Mouse (Mus musculus): ENCODE data around the gene Epc2. TPM values are rescaled to one million over a fixed set of nuclear protein-coding genes. Genes with fewer than 3 reads are reported as not detected.

The Epc2 gene
- polyA plus RNA-seq, 1 experiment = 5.3 TPM

DNA sequence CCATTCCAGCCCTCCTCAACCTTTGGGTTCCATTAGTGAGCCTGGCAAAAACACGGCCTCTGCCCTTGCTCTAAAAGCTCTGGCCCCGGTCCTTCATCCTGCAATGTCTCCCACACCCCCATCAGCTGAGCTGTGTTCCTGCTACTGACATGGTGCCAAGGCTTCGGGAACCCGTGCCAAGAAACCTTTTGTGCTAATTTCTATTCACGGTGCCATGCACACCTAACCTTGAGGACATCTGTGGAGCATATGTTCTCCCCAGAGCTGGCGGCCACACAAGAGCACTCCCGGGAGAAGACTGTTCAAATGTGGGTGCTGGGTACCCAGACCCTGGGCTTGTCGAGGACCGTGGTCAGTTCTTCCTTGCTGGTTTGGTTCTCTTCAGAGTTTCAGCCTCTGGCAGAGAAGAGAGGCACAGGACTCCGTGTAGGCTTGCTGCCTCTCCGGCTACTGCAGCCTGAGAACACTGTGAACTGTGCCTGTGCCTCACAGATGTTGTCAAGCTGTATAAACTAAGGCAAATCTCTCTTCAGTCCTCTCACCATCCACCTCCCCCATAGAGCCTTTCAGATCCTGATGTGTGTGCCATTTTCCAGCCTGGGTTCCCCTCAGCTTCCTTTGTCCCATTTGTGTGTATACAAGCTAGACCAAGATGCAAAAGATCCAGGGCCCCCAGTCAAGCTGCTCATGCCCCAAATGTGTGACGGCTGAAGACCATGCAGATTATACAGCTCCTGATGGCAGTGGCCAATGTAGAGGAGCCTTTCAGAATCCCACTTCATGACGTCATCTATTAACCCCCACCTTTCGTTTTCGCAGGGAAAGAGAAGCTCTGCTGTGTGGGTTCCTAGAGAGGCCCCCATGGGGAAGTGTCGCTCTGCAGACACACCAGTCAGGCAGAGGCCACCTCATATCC, 118.8 kb downstream of the Epc2 start:
- H3K4me3 ChIP-seq (ENCODE audit: insufficient read depth, poor library complexity, severe bottlenecking) = no peak overlapping the region
- no peak for TF ChIP-seq USF1 (IDR thresholded peaks at IDR 0.05; ENCODE audit: low read depth)
- TF ChIP-seq FOSL1 (IDR thresholded peaks at IDR 0.05; ENCODE audit: insufficient read depth, low read length, poor library complexity, severe bottlenecking) = no peak
- no peak for TF ChIP-seq CEBPB (IDR thresholded peaks at IDR 0.05; ENCODE audit: low read depth)
- no peak for TF ChIP-seq MYOG (IDR thresholded peaks at IDR 0.05; ENCODE audit: control insufficient read depth, extremely low read depth, insufficient read length)
- no peak for TF ChIP-seq MAX (IDR thresholded peaks at IDR 0.05)
- TF ChIP-seq MYOD1 (IDR thresholded peaks at IDR 0.05; ENCODE audit: control insufficient read depth, insufficient read length, low read depth) = no peak

DNA sequence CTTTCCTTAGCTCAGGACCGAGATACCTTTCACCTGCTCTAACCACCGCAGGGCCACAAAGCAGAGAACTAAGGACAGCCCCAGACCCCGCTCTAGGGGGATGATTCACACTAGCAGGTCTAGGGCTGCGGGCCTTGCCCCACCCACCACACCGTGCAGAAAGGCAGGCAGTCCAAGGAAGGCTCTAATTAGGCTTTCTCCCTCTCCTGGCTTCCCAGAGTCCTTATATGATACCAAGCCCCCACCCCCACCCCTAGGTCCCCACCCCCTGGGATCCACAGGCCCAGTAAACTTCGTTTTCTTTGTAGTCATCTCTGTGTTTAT, 119.5 kb downstream of the Epc2 start:
- Histone ChIP-seq H3K79me2 (ENCODE audit: control insufficient read depth, insufficient read depth) (no peaks in the 10 kb centered on the region), H3ac (ENCODE audit: control insufficient read depth, insufficient read length, low read depth) (no peak overlapping the region), H3K4me3 (ENCODE audit: insufficient read depth, poor library complexity, severe bottlenecking) (no peak overlapping the region), H3K27me3 (ENCODE audit: control insufficient read depth, insufficient read depth, insufficient read length) (no peaks in the 10 kb centered on the region), H3K79me3 (ENCODE audit: low read depth) (no peaks in the 10 kb centered on the region), H3K36me3 (ENCODE audit: control insufficient read depth, insufficient read depth) (no peaks in the 10 kb centered on the region)
- TF ChIP-seq USF1 (IDR thresholded peaks at IDR 0.05; ENCODE audit: low read depth) = no peak

More for the DNA sequence above, 118.8 kb downstream of the Epc2 start:
- H3K79me3 ChIP-seq (ENCODE audit: low read depth) = no peaks in the 10 kb centered on the region
- H3K27me3 ChIP-seq (ENCODE audit: control insufficient read depth, insufficient read depth, insufficient read length) = no peaks in the 10 kb centered on the region
- H3K79me2 ChIP-seq (ENCODE audit: control insufficient read depth, insufficient read depth) = no peaks in the 10 kb centered on the region
- H3ac ChIP-seq (ENCODE audit: control insufficient read depth, insufficient read length, low read depth) = no peak overlapping the region
- H3K36me3 ChIP-seq (ENCODE audit: control insufficient read depth, insufficient read depth) = no peaks in the 10 kb centered on the region

DNA sequence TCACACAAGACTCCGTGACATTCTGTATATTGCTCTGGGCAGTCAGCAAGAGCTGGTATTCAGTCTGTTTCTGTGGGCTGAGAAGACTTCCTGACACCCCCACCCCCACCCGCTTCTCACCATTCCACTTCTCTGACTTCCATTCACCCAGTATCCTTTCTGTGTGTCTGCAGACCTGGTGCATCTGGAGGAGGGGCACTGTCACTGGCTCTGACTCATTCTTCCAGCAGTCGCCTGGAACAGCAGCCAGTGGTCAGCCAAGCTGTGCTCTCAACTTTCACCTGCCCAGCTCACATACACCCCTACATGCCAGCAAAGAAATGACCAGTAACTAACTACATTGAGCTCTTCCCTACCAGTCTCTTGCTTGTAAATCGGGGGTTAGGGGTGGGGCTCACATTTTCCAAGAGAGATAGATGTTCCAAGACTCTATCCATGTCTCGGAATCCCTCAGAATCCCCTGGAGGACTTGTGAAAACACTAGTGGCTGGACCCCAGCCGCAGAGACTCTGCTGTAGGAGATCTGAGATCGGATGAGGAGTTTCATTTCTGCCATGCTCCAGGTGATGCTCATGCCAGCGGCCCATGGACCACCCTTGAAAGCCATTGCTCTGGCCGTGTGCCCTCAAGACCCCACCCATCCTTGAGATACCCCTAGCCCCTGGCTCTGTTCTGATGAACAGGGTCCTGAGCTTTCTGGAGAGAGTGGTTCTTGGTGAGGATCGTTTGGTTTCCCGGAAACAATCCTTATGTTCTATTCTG, 120.1 kb downstream of the Epc2 start:
- no peaks in the 10 kb centered on the region for H3K27me3 ChIP-seq (ENCODE audit: control insufficient read depth, insufficient read depth, insufficient read length)
- no peaks in the 10 kb centered on the region for H3K79me2 ChIP-seq (ENCODE audit: control insufficient read depth, insufficient read depth)
- no peak overlapping the region for H3ac ChIP-seq (ENCODE audit: control insufficient read depth, insufficient read length, low read depth)
- H3K79me3 ChIP-seq (ENCODE audit: low read depth) = no peaks in the 10 kb centered on the region
- H3K36me3 ChIP-seq (ENCODE audit: control insufficient read depth, insufficient read depth) = no peaks in the 10 kb centered on the region
- H3K4me3 ChIP-seq (ENCODE audit: insufficient read depth, poor library complexity, severe bottlenecking) = no peak overlapping the region
- TF ChIP-seq CTCF (IDR thresholded peaks at IDR 0.05; ENCODE audit: control insufficient read depth, insufficient read depth, insufficient read length) = no peak
- peak; percentile 47 for TF ChIP-seq MYOD1 (IDR thresholded peaks at IDR 0.05; ENCODE audit: control insufficient read depth, insufficient read length, low read depth)

DNA sequence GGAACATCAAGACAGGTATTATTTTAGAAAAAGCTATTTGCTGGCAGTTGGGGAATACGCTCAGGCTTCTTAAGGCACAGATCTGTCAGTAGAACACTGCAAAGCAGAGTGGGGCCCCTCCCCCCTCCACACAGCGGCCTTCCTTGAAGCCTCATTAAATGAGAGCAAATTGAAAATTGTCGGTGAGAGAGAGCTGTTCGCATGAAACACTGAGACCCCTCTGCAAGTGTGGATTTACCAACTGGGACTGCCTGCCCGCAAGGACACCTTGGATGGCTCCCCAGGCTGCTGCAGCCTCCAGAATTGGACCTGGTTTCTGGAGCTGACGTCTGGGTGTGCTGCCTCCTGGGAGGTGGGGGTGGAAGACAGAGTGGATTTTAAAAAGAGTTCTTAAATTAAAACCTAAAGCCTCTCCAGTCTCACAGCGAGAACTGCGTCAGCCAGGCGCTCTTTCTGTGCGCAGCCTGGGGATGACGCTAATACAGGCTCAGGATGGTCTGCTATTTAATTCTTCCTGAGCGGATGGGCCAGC, 120.9 kb downstream of the Epc2 start:
- H3ac ChIP-seq (ENCODE audit: control insufficient read depth, insufficient read length, low read depth) = no peak overlapping the region
- no peak overlapping the region for H3K4me3 ChIP-seq (ENCODE audit: insufficient read depth, poor library complexity, severe bottlenecking)

DNA sequence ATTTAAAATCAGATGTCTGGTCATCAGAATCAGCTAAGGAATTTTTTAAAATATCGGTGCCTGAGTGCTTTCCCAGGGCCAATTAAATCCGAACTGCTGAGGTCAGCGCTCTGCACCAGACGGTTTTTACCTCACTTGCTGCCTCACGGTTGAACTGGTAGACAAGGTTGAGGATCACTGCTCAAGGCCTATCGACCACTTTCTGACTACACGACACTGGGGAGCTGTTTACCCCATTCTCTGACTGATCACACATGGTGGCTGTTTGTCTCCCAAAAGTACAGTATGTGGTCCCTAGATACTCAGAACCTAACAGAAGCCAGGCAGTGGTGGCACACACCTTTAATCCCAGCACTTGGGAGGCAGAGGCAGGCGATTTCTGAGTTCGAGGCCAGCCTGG, 121.4 kb downstream of the Epc2 start:
- Histone ChIP-seq H3K79me3 (ENCODE audit: low read depth) (no peaks in the 10 kb centered on the region), H3ac (ENCODE audit: control insufficient read depth, insufficient read length, low read depth) (no peak overlapping the region), H3K36me3 (ENCODE audit: control insufficient read depth, insufficient read depth) (no peaks in the 10 kb centered on the region), H3K27me3 (ENCODE audit: control insufficient read depth, insufficient read depth, insufficient read length) (no peaks in the 10 kb centered on the region), H3K79me2 (ENCODE audit: control insufficient read depth, insufficient read depth) (no peaks in the 10 kb centered on the region), H3K4me3 (ENCODE audit: insufficient read depth, poor library complexity, severe bottlenecking) (no peak overlapping the region)
- no peak for TF ChIP-seq MAX (IDR thresholded peaks at IDR 0.05)
- no peak for TF ChIP-seq MYOD1 (IDR thresholded peaks at IDR 0.05; ENCODE audit: control insufficient read depth, insufficient read length, low read depth)
- no peak for TF ChIP-seq MYOG (IDR thresholded peaks at IDR 0.05; ENCODE audit: control insufficient read depth, extremely low read depth, insufficient read length)
- no peak for TF ChIP-seq CTCF (IDR thresholded peaks at IDR 0.05; ENCODE audit: control insufficient read depth, insufficient read depth, insufficient read length)

More for the DNA sequence above, 120.9 kb downstream of the Epc2 start:
- no peaks in the 10 kb centered on the region for H3K79me2 ChIP-seq (ENCODE audit: control insufficient read depth, insufficient read depth)
- TF ChIP-seq MAX (IDR thresholded peaks at IDR 0.05) = no peak
- TF ChIP-seq CTCF (IDR thresholded peaks at IDR 0.05; ENCODE audit: control insufficient read depth, insufficient read depth, insufficient read length) = no peak
- no peak for TF ChIP-seq USF1 (IDR thresholded peaks at IDR 0.05; ENCODE audit: low read depth)
- no peak for TF ChIP-seq CEBPB (IDR thresholded peaks at IDR 0.05; ENCODE audit: low read depth)
- no peak for TF ChIP-seq MYOG (IDR thresholded peaks at IDR 0.05; ENCODE audit: control insufficient read depth, extremely low read depth, insufficient read length)
- no peak for TF ChIP-seq FOSL1 (IDR thresholded peaks at IDR 0.05; ENCODE audit: insufficient read depth, low read length, poor library complexity, severe bottlenecking)
- TF ChIP-seq MYOD1 (IDR thresholded peaks at IDR 0.05; ENCODE audit: control insufficient read depth, insufficient read length, low read depth) = no peak
- no peaks in the 10 kb centered on the region for H3K36me3 ChIP-seq (ENCODE audit: control insufficient read depth, insufficient read depth)
- no peaks in the 10 kb centered on the region for H3K79me3 ChIP-seq (ENCODE audit: low read depth)
- H3K27me3 ChIP-seq (ENCODE audit: control insufficient read depth, insufficient read depth, insufficient read length) = no peaks in the 10 kb centered on the region

DNA sequence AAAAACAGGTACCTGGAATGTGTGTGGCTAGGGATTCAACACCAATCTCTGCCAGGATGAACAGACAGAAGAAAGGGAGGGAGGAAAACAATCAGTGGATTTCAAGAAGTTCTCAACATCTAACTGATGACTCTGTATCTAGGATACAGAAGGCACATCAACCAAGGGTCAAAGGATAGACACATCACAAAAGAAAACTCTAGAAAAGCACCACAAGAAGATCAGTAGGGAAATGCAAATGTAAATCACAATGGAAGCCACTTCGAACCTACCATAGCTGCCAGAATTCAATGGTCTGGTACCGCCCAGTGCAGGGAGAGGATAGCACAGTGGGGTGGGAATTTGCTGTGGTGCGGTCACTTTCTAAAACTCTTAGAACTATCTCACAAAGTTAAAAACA, 122.0 kb downstream of the Epc2 start:
- H3ac ChIP-seq (ENCODE audit: control insufficient read depth, insufficient read length, low read depth) = no peak overlapping the region
- no peaks in the 10 kb centered on the region for H3K79me2 ChIP-seq (ENCODE audit: control insufficient read depth, insufficient read depth)
- H3K4me3 ChIP-seq (ENCODE audit: insufficient read depth, poor library complexity, severe bottlenecking) = no peak overlapping the region
- no peaks in the 10 kb centered on the region for H3K27me3 ChIP-seq (ENCODE audit: control insufficient read depth, insufficient read depth, insufficient read length)
- H3K79me3 ChIP-seq (ENCODE audit: low read depth) = no peaks in the 10 kb centered on the region
- TF ChIP-seq MYOD1 (IDR thresholded peaks at IDR 0.05; ENCODE audit: control insufficient read depth, insufficient read length, low read depth) = no peak
- TF ChIP-seq USF1 (IDR thresholded peaks at IDR 0.05; ENCODE audit: low read depth) = no peak
- no peak for TF ChIP-seq CEBPB (IDR thresholded peaks at IDR 0.05; ENCODE audit: low read depth)
- no peak for TF ChIP-seq CTCF (IDR thresholded peaks at IDR 0.05; ENCODE audit: control insufficient read depth, insufficient read depth, insufficient read length)
- no peak for TF ChIP-seq MYOG (IDR thresholded peaks at IDR 0.05; ENCODE audit: control insufficient read depth, extremely low read depth, insufficient read length)
- TF ChIP-seq FOSL1 (IDR thresholded peaks at IDR 0.05; ENCODE audit: insufficient read depth, low read length, poor library complexity, severe bottlenecking) = no peak
- TF ChIP-seq MAX (IDR thresholded peaks at IDR 0.05) = no peak
- H3K36me3 ChIP-seq (ENCODE audit: control insufficient read depth, insufficient read depth) = no peaks in the 10 kb centered on the region

Measured in C2C12 (cell line).